Mouse (Mus musculus) CD4-positive helper T cell, adult 2 months (primary cell): ENCODE measurements around the gene Tex11.
"Not testable (repeated sequence)": the region's sequence is repeated elsewhere in the genome, so short reads cannot be mapped to it uniquely, and the experiment has no call there.

ENCODE experiments used
- DNase-seq: peaks from one replicate; pipeline ENCODE4 v3.0.0-alpha.2; 2012; ENCODE audit warnings: low read depth, missing footprints, low spot score

Tex11 gene

GRCm38 (mm10) chrX:101059541-101059940, at the start of gene Tex11:
Gene Tex11, minus strand, starts transcription at chrX:101059667.
- DNase-seq, result no peak

GRCm38 (mm10) chrX:101085920-101086319, 26.5 kb upstream of the Tex11 start, which contains the start of gene Slc7a3:
Gene Slc7a3, minus strand, starts transcription at chrX:101086020.
- DNase-seq, result no peak

GRCm38 (mm10) chrX:101085211-101085610, 25.7 kb upstream of the Tex11 start:
- DNase-seq, result not testable (repeated sequence)

DNA sequence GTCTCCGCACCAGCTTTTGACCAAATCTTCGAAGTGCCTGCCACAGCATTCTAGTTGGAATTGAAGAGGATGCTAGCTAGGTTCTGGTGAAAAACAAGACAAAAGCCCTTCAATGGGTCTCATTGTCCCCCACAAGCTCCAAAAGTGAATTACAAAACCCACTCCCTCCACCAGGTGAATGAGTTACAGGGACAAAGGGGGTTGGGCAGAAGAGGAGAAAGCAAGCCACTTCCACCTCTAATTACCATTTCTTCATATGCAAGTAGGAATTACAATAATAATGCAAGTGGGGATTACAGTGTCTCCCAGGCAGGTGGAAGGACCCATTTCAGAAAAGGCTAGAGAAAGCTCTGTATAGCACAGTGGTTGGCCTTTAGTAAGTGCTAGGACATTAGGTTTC, 24.7 kb upstream of the Tex11 start:
- no peak for DNase-seq

DNA sequence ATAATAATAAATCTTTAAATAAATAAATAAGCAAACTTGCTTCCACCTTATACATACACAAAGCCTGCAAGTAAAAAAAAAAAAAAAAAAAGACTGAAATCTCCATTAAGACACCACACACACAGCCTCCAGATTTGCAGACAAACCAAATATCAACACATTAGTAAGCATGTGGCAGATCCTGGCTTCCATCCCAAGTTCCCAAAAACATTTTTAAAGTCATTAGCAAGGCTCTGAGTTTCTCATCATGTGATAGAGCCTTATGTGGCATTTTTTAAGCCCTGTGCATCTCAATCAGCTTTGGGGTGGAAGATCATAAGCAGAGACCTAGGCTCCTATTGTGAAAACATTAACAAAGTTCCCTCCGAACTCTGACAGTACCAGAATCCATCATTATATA, 5.8 kb upstream of the Tex11 start:
- DNase-seq, result no peak

- no peak for DNase-seq
Measured at GRCm38 (mm10) chrX:101063503-101063902, 4.0 kb upstream of the Tex11 start.

GRCm38 (mm10) chrX:100943640-100944039, 115.8 kb downstream of the Tex11 start:
- DNase-seq, result no peak

DNA sequence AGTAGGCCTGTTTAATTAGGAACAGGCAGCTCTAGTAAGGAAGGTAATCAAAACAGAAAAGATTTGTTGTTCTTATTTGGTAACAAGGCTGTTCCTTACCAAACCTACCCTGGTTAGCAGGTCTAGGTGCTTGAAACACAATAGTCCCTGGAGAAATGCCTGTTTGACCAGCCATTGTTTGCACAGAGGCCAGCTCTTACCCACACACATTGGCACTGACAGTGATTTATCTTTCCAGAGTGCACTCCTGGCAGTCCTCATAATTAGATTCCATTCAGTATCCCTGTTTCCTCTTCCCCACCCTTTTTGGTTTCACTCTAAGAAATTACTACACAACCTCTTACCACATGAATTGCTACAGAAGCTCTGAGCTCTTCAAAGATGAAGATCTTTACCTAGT, 220.3 kb downstream of the Tex11 start:
- DNase-seq, result no peak

DNA sequence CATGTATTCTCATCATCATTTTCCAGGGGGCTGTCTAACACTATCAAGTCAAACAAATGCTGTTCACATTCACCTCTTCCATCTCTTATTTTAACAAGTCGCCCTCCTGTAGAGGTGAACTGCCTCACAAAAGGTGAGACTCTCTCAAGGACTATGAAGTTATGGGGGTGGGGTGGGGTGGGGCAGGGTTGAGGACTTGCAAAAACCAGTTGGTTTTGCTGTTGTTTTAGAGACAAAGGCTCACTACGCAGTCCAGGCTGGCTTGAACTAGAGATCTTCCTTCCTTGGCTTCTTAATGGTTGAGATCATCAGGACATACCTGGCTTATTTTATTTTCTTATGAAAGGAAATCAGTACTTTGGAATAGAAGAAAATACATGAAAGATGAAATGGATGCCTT, 226.7 kb downstream of the Tex11 start:
- no peak for DNase-seq

GRCm38 (mm10) chrX:100825557-100825956, 233.9 kb downstream of the Tex11 start:
- DNase-seq, result no peak

DNA sequence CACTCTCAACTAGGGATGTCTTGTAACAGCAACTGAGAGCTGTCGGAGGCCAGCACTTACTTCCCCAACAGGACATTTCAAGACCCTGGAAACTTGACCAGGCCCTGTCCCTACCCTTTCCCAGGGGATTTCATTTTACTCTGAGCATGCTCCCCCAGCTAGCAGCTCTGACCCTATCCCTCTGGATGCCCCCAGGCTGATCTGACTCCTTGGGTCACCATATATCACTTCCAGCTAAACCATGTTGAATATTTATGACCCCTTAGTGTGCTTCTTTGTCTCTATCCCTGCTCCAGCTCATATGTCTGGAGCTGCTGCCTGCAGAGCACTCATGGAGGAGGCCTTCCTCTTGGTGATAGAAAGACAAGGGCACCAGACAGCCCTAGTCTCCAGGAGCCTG, 238.3 kb downstream of the Tex11 start:
- DNase-seq, result no peak

DNA sequence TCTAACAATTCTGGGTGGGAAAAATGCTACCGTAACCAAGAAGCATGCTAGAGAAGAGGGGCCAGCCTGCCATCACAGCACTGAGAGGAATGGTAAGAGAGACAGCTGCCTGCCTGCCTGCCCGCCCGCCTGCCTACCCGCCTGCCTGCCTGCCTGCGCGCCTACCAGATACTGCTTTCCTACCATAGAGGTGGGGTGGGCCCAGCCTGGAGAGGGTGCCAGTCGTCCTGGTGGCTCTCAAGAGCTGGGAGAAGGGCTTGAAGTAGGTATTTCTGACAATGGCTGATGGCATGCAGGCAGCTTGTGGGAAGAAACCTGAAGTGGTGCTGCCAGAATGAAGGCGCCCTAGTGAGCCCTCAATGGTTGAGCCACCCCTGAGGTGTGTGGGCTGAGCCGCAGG, 240.8 kb downstream of the Tex11 start:
- no peak for DNase-seq

GRCm38 (mm10) chrX:100815766-100816165, 243.7 kb downstream of the Tex11 start:
- no peak for DNase-seq

DNA sequence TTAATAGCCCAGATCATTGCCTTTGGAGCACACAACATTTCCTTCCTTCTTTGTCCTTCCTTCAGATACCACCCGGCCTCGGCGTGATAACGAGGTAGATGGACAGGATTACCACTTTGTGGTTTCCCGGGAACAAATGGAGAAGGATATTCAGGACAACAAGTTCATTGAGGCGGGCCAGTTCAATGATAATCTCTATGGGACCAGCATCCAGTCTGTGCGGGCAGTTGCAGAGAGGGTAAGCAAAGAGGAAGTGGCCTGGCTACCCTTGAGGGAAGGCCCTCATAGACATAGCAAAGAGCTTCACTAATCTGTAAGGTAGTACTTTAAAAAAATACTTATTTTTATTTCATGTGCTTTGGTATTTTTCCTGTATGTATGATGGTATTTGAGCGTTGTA, 245.3 kb downstream of the Tex11 start:
- DNase-seq, result no peak

DNA sequence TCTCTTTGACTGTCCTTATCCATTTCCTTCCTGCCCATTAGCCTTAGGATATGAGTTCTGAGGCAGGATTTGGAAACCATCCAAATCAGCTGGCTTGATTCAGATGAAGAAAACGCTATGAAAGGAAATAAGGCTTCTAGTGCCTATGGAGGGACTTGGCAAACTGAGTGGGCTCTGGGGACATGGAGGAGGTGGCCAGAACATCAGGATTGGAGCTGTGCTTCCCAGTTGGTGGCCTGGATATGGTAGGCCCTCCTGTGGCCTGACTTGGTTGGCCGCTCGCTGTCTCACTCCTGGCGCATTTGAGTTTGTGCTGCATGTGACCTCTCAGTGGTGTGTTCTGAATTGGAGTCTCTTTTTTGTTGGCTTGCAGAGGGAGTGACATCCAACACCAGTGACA, 248.3 kb downstream of the Tex11 start:
- no peak for DNase-seq

- no peak for DNase-seq
Measured at GRCm38 (mm10) chrX:100802034-100802433, 257.4 kb downstream of the Tex11 start.

GRCm38 (mm10) chrX:100800643-100801042, 258.8 kb downstream of the Tex11 start:
- DNase-seq, result no peak

- no peak for DNase-seq
Measured at GRCm38 (mm10) chrX:100797851-100798527, 261.5 kb downstream of the Tex11 start.

DNA sequence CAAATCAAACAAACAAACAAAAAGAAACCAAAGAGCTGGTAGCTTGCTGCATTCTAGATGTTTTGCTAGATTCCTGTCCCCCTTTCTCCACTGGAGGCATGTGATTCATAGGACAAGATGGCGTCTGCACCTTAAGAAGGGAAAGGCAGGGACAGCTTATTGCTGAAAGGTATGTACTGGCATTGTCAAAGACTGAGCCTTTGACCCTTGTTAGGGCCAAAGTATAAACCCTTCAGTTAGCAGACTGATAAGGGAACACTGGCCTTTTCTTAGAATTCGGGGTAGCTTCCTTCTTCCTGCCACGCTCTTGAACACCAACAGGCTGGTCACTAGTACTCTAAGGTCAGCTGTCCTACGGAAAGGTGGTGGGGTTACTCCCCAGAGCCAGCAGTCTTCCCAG, 262.1 kb downstream of the Tex11 start:
- no peak for DNase-seq

DNA sequence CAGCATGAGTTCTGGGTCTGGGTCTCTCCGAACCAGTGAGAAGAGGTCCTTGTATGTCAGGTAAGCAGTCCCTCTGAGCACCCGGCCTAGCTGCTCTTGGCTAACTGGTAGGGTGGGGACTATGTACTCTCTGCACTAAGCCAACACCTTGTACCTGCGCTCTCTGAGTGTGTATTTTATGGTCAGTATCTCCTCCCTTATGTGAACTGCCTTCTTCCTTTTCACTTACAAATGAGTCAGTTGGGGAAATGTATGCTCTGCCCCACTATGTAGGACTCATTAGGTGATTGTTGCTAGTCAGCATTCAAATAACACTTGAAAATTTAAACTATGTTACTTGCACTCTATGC, 262.8 kb downstream of the Tex11 start:
- no peak for DNase-seq

DNA sequence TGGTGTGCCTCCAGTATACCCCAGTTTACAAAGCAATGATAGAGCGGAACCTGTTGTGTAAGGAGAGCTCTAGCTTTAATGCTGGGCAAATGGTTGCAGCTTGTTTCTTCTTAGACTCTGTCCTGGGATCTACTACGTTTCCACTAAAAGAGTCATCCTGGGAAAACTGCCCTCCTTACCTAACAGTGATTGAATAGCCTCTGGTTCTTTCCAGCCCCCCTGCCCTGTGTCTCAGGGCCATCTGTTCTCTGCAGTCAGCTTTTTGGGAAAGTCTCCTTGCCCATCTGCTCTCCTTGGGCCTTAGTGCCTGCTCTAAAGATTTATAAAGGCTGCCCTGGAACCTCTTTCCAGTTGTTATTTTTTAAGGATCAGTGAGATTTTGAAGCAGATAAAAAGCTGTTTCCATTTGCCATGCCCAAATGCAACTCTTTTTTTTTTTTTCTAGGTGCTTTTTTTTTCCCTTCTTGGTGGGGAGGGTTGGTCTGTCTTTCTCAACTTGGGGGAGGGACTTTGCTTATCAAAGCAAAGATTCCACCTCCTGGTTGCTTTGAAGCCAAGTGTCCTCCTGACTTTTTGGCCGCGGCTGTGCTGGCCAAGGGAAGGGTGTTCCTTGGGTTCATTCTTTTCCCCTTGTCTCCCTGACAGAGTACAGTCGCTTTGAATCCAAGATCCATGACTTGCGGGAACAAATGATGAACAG, 263.3 kb downstream of the Tex11 start:
- DNase-seq, result no peak

DNA sequence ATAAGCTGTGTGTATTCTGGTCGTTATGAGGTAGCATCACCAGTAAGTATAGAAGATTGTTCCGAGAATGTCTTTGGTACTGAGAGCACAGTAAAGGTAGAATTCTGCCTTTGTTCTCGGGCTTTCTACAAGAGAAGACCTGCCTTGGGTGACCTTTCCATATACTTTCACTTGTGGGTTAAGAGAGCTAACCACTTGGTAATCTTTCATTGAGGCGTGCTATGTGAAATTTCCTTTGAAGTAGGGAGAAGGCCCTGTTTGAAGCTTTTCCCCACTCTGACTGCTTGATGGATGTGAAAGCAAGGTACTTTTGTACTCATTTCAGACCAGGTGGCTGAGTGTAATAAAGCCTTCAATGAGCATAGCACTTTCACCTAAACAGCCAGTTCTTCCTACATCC, 270.1 kb downstream of the Tex11 start:
- DNase-seq, result peak; percentile 61
